Mouse (Mus musculus) 3134 (cell line): Measurements from ENCODE around the gene Palmd.
A peak's percentile ranks its signal among the peaks of the same experiment; 100 is the strongest.

ENCODE experiments used
- DNase-seq: peaks from one replicate; pipeline ENCODE4 v3.0.0-alpha.2; 2011; ENCODE audit warnings: low spot score; ENCODE audit not compliant: insufficient read length; ENCODE audit errors: extremely low read depth

Palmd gene

GRCm38 (mm10) chr3:116968540-116968997 is at the start of gene Palmd:
Gene Palmd, minus strand, starts transcription at chr3:116968987.
- DNase-seq: no peak

DNA sequence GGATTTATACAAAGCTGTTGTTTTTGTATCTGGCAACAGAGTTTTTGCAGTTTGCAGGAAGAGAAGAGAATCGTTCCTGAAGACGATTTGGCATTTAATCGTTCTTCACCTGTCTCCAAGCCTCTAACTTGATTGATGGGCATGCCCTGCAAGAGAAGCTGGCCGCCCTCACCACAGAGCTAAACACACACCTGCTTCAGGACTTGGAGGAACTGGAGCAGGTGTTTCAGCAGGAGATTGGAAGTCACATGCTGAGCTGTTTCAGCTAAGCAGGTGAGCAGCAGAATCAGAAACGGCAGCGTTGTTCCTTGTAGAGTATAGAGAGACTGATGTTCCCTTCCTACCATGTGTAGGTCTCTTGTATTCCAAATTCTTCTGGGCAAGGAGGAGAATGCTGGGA is 41.4 kb upstream of the Palmd start:
- no peak for DNase-seq

GRCm38 (mm10) chr3:117007340-117007739 is 38.6 kb upstream of the Palmd start:
- no peak for DNase-seq

- no peak for DNase-seq
These were observed 37.8 kb upstream of the Palmd start for GRCm38 (mm10) chr3:117006636-117007035.

DNA sequence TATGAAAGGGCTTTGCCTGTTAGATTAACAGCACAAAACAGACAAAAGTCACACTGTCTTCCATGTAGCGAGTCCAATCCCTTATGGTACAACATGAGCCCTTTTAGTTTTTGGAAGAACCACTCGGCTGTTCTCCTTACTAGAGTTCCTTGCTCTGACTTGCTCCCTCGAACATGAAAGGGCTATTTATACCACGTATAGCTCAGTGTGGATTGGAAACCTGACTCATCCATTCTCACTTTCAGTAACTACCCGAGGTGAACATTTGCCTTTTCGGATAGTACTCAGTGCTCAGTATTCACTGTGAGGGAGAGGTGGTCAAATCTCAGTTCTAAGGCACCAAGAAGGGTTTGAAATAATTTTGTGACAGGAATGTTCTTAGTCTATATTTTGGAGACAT is 34.6 kb upstream of the Palmd start:
- no peak for DNase-seq

- DNase-seq: no peak
These were observed 33.1 kb upstream of the Palmd start for GRCm38 (mm10) chr3:117001686-117002485.

DNA sequence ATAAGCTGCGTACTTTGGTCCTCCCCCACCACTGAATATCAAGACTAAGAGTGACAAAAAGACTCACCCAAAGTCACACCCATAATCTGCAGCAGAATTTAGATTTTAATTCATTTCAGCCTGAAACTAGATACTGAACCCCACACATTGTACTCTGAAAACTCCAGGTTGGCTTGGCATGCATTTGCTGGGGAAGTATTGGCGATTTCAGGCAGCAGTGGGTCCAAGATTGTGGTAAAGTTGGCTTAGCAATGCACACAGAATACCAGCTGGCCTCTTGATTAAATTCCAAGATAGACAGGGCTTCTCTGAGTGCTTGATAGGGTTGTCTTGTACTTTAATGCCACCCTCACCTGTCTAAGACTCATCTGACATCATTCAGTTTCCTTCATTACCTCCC is 24.2 kb upstream of the Palmd start:
- no peak for DNase-seq

DNA sequence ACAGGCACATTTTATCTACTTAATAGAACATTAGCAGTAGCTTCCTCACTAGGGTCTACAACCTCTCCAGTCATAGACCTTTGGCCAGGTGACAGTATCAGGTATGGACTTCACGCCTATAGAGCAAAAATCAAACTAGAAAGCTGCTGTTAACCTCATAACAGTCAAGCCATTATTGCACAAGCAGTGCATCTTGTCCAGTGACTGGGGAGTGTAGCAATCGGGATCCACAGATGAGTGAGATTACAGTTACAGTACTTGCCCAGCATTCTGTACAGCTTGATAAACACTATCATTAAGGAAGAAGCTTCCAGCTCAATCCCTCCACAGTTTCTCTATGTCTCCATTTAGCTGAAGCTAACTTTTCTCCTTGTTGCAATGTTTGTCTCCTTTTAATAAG is 22.4 kb upstream of the Palmd start:
- DNase-seq: no peak

DNA sequence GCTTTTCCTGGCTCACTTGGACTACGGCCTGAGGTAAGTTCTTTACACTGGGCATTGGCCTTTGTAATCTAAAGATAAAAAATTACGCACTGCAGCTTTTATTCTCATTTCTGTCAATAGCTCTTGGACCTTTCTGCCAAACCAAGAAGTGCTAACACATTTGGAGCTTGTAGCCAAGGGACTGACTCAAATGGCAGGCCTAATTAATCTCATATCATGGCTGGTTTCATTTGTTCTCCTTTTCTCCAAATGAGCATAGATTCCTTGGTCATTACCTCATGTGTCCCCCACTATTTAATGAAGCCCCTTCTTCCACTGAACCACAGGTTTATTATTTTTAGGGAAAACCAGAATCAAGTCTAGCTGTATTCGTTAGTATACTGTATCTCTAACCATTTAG is 19.4 kb upstream of the Palmd start:
- no peak for DNase-seq

- no peak for DNase-seq
These were observed 17.7 kb upstream of the Palmd start for GRCm38 (mm10) chr3:116986451-116986850.

DNA sequence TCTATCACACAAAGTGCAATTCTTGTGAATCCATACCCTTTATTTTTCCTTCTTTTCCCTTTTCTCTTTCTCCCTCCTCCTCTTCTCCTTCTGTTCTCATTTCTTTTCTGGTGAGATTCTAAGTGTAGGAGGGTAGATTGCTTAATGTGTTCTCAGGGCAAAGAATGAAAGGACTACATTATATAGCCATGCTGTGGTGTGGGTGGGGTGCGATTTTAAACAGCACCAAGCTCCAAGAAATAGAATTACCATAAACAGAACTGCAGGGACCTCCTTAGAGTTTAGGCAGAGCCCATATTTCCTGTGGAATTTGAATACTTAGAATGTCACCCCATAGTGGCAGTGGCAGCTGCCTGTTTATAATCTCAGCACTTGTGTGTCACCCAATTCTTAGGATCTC is 17.0 kb upstream of the Palmd start:
- DNase-seq: no peak

GRCm38 (mm10) chr3:116985042-116985455 is 16.3 kb upstream of the Palmd start:
- no peak for DNase-seq

GRCm38 (mm10) chr3:116981811-116982575 is 13.2 kb upstream of the Palmd start:
- DNase-seq: no peak

GRCm38 (mm10) chr3:116969786-116970185 is 999 bp upstream of the Palmd start:
- no peak for DNase-seq

DNA sequence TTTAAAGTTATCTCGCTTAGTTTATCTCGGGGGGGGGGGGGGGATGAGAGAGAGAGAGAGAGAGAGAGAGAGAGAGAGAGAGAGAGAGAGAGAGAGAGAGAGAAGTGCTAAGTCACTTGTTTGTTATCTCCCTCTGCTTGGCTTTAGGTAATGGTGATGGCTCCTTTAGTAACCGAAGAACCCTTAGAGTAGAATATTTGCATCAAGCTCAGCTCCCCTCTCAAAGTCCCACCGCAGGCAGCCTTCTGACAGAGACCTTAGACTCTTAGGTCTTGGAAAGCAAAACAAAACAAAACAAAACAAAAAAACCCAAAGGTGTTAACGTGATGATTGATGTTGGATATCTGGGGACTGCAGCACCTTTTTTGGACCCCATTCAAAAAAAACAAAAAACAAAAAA is 216 bp upstream of the Palmd start:
- DNase-seq: no peak

- no peak for DNase-seq
These were observed 820 bp downstream of the Palmd start, which contains the start of gene 4930455H04Rik for GRCm38 (mm10) chr3:116967967-116968366. Gene 4930455H04Rik, plus strand, starts transcription at chr3:116968267.

- DNase-seq: no peak
These were observed 1.4 kb downstream of the Palmd start for GRCm38 (mm10) chr3:116967436-116967835.

DNA sequence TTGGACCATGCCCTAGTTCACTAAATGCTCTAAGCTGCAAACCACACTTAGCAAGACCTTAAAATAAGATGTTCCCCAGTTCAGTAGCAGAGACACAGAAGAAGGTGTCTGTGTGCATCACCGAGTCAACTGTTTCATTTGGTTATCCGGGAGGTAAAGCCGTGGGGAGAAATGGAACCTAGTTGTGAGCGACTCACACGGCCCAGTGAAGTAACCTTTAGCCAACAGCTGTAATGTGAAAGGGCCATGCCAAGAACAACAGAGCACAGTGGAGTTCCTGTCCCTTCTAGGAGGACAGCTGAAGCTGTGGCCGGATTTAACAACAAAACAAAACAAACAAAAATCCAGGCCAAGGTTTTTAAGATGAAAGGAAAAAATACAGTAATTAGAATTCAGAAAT is 2.0 kb downstream of the Palmd start:
- peak; percentile 38 for DNase-seq

DNA sequence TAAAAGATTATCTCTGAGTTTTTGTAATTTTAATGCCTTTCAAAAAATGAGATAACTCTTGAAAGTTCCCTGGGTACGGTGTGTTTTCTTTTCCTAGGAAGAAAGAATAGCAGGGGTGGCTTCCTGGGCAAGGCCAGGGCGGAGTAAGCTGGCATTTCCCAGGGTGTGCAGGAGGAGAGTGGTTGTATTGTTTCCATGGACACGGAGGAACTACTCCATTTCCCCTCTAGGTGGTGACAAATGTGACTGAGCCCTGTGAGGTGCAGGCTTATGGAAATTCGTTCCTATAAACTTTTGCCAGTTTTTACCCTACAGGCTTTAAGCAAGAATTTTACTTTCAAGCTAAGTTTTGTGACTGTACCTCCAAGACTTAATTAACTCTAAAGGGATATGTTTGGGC is 2.6 kb downstream of the Palmd start:
- peak; percentile 52 for DNase-seq

DNA sequence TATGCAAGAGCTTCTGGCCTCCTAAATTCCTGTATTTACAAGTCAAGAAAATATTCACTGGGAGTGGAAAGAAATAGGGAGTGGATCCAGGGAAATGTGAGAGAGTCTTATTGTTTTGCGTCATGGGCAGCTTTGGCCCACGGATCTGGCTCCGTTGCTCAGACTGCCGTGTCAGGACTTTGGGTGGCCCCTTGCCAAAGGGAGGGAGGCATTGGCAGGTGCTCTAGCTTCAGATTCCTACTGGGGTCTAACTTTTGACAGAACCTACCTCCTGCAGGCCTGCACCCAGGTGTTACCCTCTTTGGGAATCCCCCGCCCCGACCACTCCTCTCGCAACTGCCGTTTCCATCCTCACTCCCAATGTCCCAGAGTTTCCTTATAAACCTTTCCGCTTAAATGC is 4.4 kb downstream of the Palmd start:
- no peak for DNase-seq

DNA sequence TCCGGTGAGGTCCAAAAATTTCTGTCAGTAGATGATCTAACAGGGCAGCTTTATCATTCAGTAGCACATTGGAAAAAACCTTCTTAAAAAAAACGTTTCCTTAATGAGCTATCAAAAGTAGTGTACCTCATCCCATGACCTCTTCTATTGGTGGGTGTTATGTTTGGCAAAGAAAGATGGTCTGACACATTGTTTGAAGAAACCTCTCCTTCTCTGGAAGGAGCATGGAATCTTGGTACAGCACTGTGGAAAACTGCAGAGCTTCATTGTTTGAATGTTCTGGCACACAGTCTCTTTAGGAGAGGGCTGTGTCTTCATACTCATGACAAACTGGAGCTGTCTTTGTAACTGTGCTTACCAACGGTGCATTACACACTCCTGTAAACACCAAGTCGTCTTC is 5.6 kb downstream of the Palmd start:
- no peak for DNase-seq
